Mouse (Mus musculus): ENCODE results near the gene Ugt1a7c.

- TF ChIP-seq CTCF (IDR thresholded peaks at IDR 0.05; ENCODE audit: borderline replicate concordance, control insufficient read depth, extremely low read depth, insufficient read depth, low read length, poor library complexity) (no peak), POLR2A (IDR thresholded peaks at IDR 0.05; ENCODE audit: control insufficient read depth, extremely low read depth, insufficient read depth, low read length, poor library complexity) (no peak)
Measured at GRCm38 (mm10) chr1:88240072-88240471, 145.2 kb downstream of the Ugt1a7c start.

Data from thymus, adult 2 months (tissue).